Mouse (Mus musculus): ENCODE data around the gene Swt1. TPM values are rescaled to one million over a fixed set of nuclear protein-coding genes. Genes with fewer than 3 reads are reported as not detected.
A peak's percentile ranks its signal among the peaks of the same experiment; 100 is the strongest.
"Not testable (repeated sequence)": the region's sequence is repeated elsewhere in the genome, so short reads cannot be mapped to it uniquely, and the experiment has no call there.

The Swt1 gene
- polyA plus RNA-seq, 1 experiment from 2014 or later = 23.5 TPM

GRCm38 (mm10) chr1:151359374-151359773, 68.9 kb downstream of the Swt1 start:
- no peak for ATAC-seq
- 84% methylated on average over 3 of the region's 3 CpGs for WGBS (ENCODE audit: insufficient replicate concordance)
- H3K36me3 ChIP-seq = peaks cover 97% of the 10 kb centered on the region

GRCm38 (mm10) chr1:151355994-151356393, 72.3 kb downstream of the Swt1 start:
- no peak overlapping the region for H3K4me3 ChIP-seq
- WGBS (ENCODE audit: insufficient replicate concordance) = 78% methylated on average over 5 of the region's 5 CpGs
- H3K4me1 ChIP-seq = no peaks in the 10 kb centered on the region
- no peak overlapping the region for H3K27ac ChIP-seq
- peaks cover 98% of the 10 kb centered on the region for H3K36me3 ChIP-seq
- peak; percentile 58; the same call in 1 of the 2 replicates for ATAC-seq
- H3K9me3 ChIP-seq (replicated peaks) = no peaks in the 10 kb centered on the region
- H3K27me3 ChIP-seq (replicated peaks) = no peaks in the 10 kb centered on the region
- no peak overlapping the region for H3K9ac ChIP-seq
- no peak overlapping the region for H3K4me2 ChIP-seq

More at GRCm38 (mm10) chr1:151359374-151359773, 68.9 kb downstream of the Swt1 start:
- Histone ChIP-seq H3K4me2 (no peak overlapping the region), H3K4me1 (no peaks in the 10 kb centered on the region), H3K4me3 (no peak overlapping the region), H3K9me3 (replicated peaks) (no peaks in the 10 kb centered on the region), H3K9ac (no peak overlapping the region), H3K27ac (no peak overlapping the region), H3K27me3 (replicated peaks) (no peaks in the 10 kb centered on the region)

DNA sequence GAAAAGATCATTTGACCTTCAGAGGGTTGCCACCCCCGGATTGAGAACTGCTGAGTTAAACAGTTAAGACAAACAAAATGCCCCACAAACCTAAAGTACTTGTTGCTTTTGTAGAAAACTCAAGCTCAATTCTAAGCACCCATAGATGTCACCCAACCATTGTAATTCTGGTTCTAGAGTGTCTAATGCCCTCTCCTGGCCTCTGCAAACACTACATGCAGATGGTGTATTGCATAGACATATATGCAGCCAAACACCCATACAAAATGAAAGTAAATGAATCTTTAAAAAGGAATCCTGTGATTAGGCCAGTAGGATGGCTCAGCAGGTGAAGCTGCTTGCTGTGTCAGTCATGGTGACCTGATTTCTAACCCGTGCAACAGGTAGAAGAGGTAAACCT, 75.3 kb downstream of the Swt1 start:
- Histone ChIP-seq H3K27ac (no peak overlapping the region), H3K9me3 (replicated peaks) (no peaks in the 10 kb centered on the region), H3K27me3 (replicated peaks) (no peaks in the 10 kb centered on the region), H3K36me3 (peaks cover 85% of the 10 kb centered on the region), H3K4me1 (peaks cover 15% of the 10 kb centered on the region), H3K4me2 (no peak overlapping the region), H3K4me3 (no peak overlapping the region), H3K9ac (no peak overlapping the region)
- 76% methylated on average over 2 of the region's 2 CpGs for WGBS (ENCODE audit: insufficient replicate concordance)
- no peak for ATAC-seq

GRCm38 (mm10) chr1:151348293-151348692, 80.0 kb downstream of the Swt1 start:
- Histone ChIP-seq H3K4me1 (peaks cover 40% of the 10 kb centered on the region), H3K36me3 (peaks cover 41% of the 10 kb centered on the region)
- ATAC-seq; H3K4me2 ChIP-seq; H3K9ac ChIP-seq; H3K9me3 ChIP-seq (replicated peaks); H3K27me3 ChIP-seq (replicated peaks); H3K27ac ChIP-seq; H3K4me3 ChIP-seq: not testable (repeated sequence)
- WGBS (ENCODE audit: insufficient replicate concordance) = 63% methylated on average over 4 of the region's 4 CpGs

- WGBS (ENCODE audit: insufficient replicate concordance) = 12% methylated on average over 6 of the region's 6 CpGs
- Histone ChIP-seq H3K4me1 (peaks cover 56% of the 10 kb centered on the region), H3K4me2 (peak overlapping the region; percentile 100), H3K9ac (peak overlapping the region; percentile 94), H3K27me3 (replicated peaks) (no peaks in the 10 kb centered on the region), H3K4me3 (peak overlapping the region; percentile 89), H3K36me3 (peaks cover 25% of the 10 kb centered on the region), H3K27ac (peak overlapping the region; percentile 93), H3K9me3 (replicated peaks) (no peaks in the 10 kb centered on the region)
- peak; percentile 46 for ATAC-seq
Measured at GRCm38 (mm10) chr1:151346681-151347127, 81.6 kb downstream of the Swt1 start.

GRCm38 (mm10) chr1:151345863-151346195, 82.4 kb downstream of the Swt1 start:
- Histone ChIP-seq H3K36me3 (peaks cover 16% of the 10 kb centered on the region), H3K4me3 (peak overlapping the region; percentile 89), H3K27ac (peak overlapping the region; percentile 93), H3K9me3 (replicated peaks) (no peaks in the 10 kb centered on the region), H3K27me3 (replicated peaks) (no peaks in the 10 kb centered on the region), H3K4me1 (peaks cover 62% of the 10 kb centered on the region), H3K9ac (peak overlapping the region; percentile 94), H3K4me2 (peak overlapping the region; percentile 100)
- no peak for ATAC-seq

GRCm38 (mm10) chr1:151345109-151345862, 83.0 kb downstream of the Swt1 start:
- WGBS (ENCODE audit: insufficient replicate concordance) = under 1% methylated on average over 55 of the region's 55 CpGs
- H3K9me3 ChIP-seq (replicated peaks) = no peaks in the 10 kb centered on the region
- peaks cover 63% of the 10 kb centered on the region for H3K4me1 ChIP-seq
- H3K4me2 ChIP-seq = peak overlapping the region; percentile 100
- peak overlapping the region; percentile 94 for H3K9ac ChIP-seq
- H3K27ac ChIP-seq = peak overlapping the region; percentile 93
- H3K4me3 ChIP-seq = peak overlapping the region; percentile 89
- H3K27me3 ChIP-seq (replicated peaks) = no peaks in the 10 kb centered on the region
- peaks cover 11% of the 10 kb centered on the region for H3K36me3 ChIP-seq
- ATAC-seq = peak; percentile 82

- under 1% methylated on average over 101 of the region's 104 CpGs for WGBS (ENCODE audit: insufficient replicate concordance)
- Histone ChIP-seq H3K9ac (peak within 1 kb of the TSS; percentile 94), H3K4me3 (peak within 1 kb of the TSS; percentile 89)
Measured at GRCm38 (mm10) chr1:151344283-151345108, 83.8 kb downstream of the Swt1 start, which contains the start of gene Ivns1abp. TSS of gene Ivns1abp (plus strand) at chr1:151344477.

DNA sequence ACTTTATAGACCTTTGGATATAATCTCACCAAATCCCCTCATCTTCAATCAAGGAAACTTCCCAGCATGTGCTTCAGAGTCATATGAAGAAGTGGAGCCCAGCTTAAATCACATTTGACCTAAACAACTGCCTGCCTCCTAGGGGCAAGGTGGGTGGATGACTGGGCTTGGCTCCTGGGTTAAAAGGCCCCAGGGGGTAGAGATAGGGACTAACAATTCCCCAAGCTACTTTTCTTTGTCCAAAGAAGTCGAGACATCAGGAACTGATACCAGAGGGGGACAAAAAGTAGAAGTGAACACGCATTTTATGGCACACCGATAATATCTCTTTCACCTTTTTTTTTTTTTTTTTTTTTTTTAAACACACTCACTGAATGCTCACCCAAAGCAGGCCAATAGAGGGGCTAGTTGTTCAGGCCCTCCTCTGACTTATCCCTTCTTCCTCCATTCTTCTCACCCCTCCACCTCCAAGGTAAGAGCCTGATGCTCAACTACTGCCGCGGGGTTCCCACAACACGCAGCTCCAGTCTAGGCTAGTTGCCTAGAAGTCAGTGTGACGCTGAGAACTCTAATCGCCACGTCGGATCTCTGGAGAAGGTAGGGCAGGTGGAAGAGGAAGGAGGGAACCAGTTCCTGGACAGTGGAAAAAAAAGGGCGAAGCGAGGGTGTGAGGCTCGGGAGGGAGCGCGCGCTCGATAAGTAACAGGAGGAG, 84.5 kb downstream of the Swt1 start:
- Histone ChIP-seq H3K36me3 (no peaks in the 10 kb centered on the region; the same call in 1 of the 2 replicates), H3K27me3 (replicated peaks) (no peaks in the 10 kb centered on the region), H3K4me1 (peaks cover 65% of the 10 kb centered on the region), H3K27ac (peak overlapping the region; percentile 93), H3K9me3 (replicated peaks) (no peaks in the 10 kb centered on the region), H3K9ac (peak overlapping the region; percentile 94), H3K4me2 (peak overlapping the region; percentile 100), H3K4me3 (peak overlapping the region; percentile 89)
- WGBS (ENCODE audit: insufficient replicate concordance) = under 1% methylated on average over 17 of the region's 17 CpGs
- ATAC-seq = no peak

More at GRCm38 (mm10) chr1:151344283-151345108, 83.8 kb downstream of the Swt1 start, which contains the start of gene Ivns1abp:
- peaks cover 3% of the 10 kb centered on the region for H3K36me3 ChIP-seq
- no peaks in the 10 kb centered on the region for H3K9me3 ChIP-seq (replicated peaks)
- peak within 1 kb of the TSS; percentile 93 for H3K27ac ChIP-seq
- H3K4me2 ChIP-seq = peak within 1 kb of the TSS; percentile 100
- H3K4me1 ChIP-seq = peaks cover 62% of the 10 kb centered on the region
- H3K27me3 ChIP-seq (replicated peaks) = no peaks in the 10 kb centered on the region
- peak; percentile 87 for ATAC-seq

DNA sequence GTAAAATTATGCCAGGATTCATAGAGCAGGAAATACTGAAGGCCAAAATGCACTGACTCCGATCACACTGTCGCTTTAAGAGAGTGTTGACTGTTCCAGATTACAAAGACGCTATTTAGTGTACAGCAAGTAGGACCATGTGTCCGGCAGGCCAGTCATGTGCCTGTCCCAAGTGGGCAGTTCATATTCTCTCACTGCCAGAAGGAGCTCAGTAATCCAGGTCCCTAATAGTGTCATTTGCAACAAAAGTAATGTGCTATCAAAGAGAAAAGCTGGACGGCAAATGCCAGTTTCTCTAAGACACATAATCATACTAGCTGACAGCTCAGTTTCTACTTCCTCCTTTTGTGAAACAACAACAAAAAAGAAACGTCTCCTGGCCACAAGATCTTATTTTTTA, 85.3 kb downstream of the Swt1 start:
- H3K4me3 ChIP-seq = peak overlapping the region; percentile 89
- no peak for ATAC-seq
- H3K4me2 ChIP-seq = peak overlapping the region; percentile 100
- H3K4me1 ChIP-seq = peaks cover 65% of the 10 kb centered on the region
- no peaks in the 10 kb centered on the region for H3K27me3 ChIP-seq (replicated peaks)
- 22% methylated on average over 6 of the region's 6 CpGs for WGBS (ENCODE audit: insufficient replicate concordance)
- no peaks in the 10 kb centered on the region for H3K36me3 ChIP-seq
- no peaks in the 10 kb centered on the region for H3K9me3 ChIP-seq (replicated peaks)
- H3K27ac ChIP-seq = peak overlapping the region; percentile 93
- peak overlapping the region; percentile 94; the same call in 1 of the 2 replicates for H3K9ac ChIP-seq

- no peaks in the 10 kb centered on the region for H3K36me3 ChIP-seq
- ATAC-seq = no peak
- no peak overlapping the region; the same call in 1 of the 2 replicates for H3K27ac ChIP-seq
- H3K27me3 ChIP-seq (replicated peaks) = no peaks in the 10 kb centered on the region
- no peaks in the 10 kb centered on the region for H3K9me3 ChIP-seq (replicated peaks)
- peak overlapping the region; percentile 100; the same call in 1 of the 2 replicates for H3K4me2 ChIP-seq
- no peak overlapping the region for H3K9ac ChIP-seq
- WGBS (ENCODE audit: insufficient replicate concordance) = 47% methylated on average over 3 of the region's 3 CpGs
- no peak overlapping the region for H3K4me3 ChIP-seq
- peaks cover 67% of the 10 kb centered on the region for H3K4me1 ChIP-seq
Measured at GRCm38 (mm10) chr1:151342311-151342710, 85.9 kb downstream of the Swt1 start.
